Mouse (Mus musculus) spleen, adult 2 months (tissue): ENCODE data around the gene Gng7. TPM values are rescaled to one million over a fixed set of nuclear protein-coding genes. Genes with fewer than 3 reads are reported as not detected.
"Not testable (repeated sequence)": the region's sequence is repeated elsewhere in the genome, so short reads cannot be mapped to it uniquely, and the experiment has no call there.

Experiments
- DNase-seq, 2 experiments: peaks; one replicate each; pipeline versions ENCODE4 v3.0.0 to v3.0.0-alpha.2; 2012 to 2021; ENCODE audit warnings: low spot score in 2 of 2, low read depth in 1 of 2
- H3K27ac ChIP-seq: fragments of 200-500 bp; 2 replicates; pipeline ENCODE4 v1.5.1; 2012; ENCODE audit warnings: low read length, inconsistent platforms; ENCODE audit not compliant: insufficient read depth
- H3K27me3 ChIP-seq: fragments of 200-500 bp; 2 replicates; pipeline ENCODE4 v1.6.1; 2012; ENCODE audit warnings: mild to moderate bottlenecking, moderate library complexity, low read length, inconsistent platforms; ENCODE audit not compliant: control insufficient read depth, insufficient read depth
- H3K36me3 ChIP-seq: fragments of 200-500 bp; 2 replicates; pipeline ENCODE4 v1.6.1; 2012; ENCODE audit warnings: mild to moderate bottlenecking, low read length, inconsistent platforms; ENCODE audit not compliant: control insufficient read depth, insufficient read depth
- H3K4me1 ChIP-seq: fragments of 200-500 bp; 2 replicates; pipeline ENCODE4 v1.6.1; 2011; ENCODE audit warnings: inconsistent platforms; ENCODE audit not compliant: control insufficient read depth, insufficient read depth, insufficient read length
- H3K4me3 ChIP-seq: fragments of 200-500 bp; 2 replicates; pipeline ENCODE4 v1.5.1; 2011; ENCODE audit warnings: mild to moderate bottlenecking, inconsistent platforms; ENCODE audit not compliant: insufficient read depth, insufficient read length; ENCODE audit errors: extremely low read depth
- CTCF ChIP-seq: fragments of 200-500 bp; IDR thresholded peaks from 2 replicates; pipeline ENCODE4 v1.5.1; 2011; ENCODE audit warnings: mild to moderate bottlenecking, inconsistent platforms; ENCODE audit not compliant: insufficient read depth, insufficient read length, insufficient replicate concordance; ENCODE audit errors: extremely low read depth
- POLR2A ChIP-seq: fragments of 200-500 bp; IDR thresholded peaks from 2 replicates; pipeline ENCODE4 v1.6.1; 2011; ENCODE audit warnings: low read depth, low read length, inconsistent platforms
- WGBS: fragments of 180-500 bp; shearing (Covaris S2); methylation state at CpG from one replicate; pipeline ENCODE4 v1.1.7; 2018; 5-methylcytosine and 5-hydroxymethylcytosine counted together
- polyA plus RNA-seq: library from polyadenylated mRNA; depleted of rRNA; stranded (reverse); fragments of >200 nt; gene quantifications from 2 replicates; pipeline ENCODE4 v1.2.3, GENCODE M21; 2012; rRNA removed

Gng7 gene
- 0.75 and 0.91 TPM in 2 replicates for polyA plus RNA-seq

DNA sequence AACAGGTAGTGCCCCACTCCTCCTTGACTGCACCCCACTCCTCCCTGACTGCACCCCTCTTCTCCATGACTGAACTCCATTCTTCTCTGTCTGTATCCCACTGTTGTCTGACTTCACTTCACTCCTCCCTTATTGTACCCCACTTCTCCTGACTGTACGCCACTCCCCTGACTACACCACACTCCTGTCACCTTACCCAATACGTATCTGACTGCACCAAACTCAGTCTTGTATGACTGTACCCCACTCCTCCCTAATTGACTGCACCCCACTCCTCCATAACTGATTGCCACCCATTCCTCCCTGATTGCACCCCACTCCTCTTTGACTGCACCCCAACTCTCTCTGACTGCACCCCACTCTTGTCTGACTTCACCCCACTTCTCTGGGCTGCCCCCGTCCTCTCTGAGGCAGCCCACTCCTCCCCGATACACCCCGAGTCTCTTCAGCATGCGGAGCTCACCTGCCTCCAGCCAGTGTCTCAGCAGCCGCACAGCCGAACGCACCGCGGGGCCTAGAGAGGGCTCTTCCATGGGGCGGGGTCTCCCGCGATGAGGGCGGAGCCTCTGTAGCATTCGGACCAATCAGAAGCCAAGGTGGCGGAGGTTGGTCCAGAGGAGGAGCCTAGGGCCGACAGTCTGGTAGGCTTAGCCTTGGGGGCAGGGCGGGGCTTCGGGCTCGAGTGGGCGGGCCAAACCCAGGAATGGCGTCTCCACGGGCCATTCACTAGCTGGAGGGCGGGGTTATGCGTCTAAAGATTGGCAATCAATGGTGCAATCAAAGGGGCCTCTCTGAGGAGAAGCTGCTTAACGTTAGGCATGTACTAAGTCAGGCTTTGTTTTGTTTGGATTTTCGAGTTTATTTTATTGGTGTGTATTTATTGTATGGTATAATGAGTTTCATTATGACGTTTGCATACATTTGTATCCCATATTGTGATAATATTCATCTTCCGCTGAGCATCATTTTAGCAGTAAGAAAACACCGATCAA lies at the start of gene Gng7:
Gng7 (minus strand) TSS at position 553 of the 992 bp plus-strand sequence.
- Histone ChIP-seq H3K27ac (no peak within 1 kb of the TSS), H3K36me3 (no peaks in the 10 kb centered on the region), H3K27me3 (no peaks in the 10 kb centered on the region), H3K4me1 (no peaks in the 10 kb centered on the region), H3K4me3 (peak within 1 kb of the TSS; percentile 25; the same call in 1 of the 2 replicates)
- no peak for TF ChIP-seq CTCF
- TF ChIP-seq POLR2A, result no peak
- 10% methylated on average over 31 of the region's 31 CpGs for WGBS
- peak; percentile 67 to 81 for DNase-seq

DNA sequence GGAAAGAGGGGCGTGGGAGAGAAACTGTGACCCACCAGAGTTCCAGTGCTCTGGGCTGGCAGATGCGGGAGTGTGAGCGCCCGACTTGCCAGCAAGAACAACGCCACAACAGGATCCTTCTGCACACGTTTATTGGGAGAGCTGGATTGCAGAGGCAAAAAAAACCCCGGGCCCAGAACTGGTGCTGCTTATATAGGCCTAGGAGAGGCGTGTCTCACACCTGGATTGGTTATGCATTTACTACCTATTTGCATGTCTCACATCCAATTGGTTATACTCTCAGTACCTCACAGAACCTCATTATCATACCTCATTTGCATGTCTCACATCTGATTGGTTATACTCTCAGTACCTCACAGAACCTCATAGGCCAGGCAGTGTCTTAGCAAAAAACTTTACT lies 49.8 kb upstream of the Gng7 start:
- H3K4me3 ChIP-seq, H3K36me3 ChIP-seq, H3K27me3 ChIP-seq, H3K4me1 ChIP-seq, DNase-seq, H3K27ac ChIP-seq: not testable (repeated sequence)
- WGBS, result 92% methylated on average over 8 of the region's 8 CpGs

DNA sequence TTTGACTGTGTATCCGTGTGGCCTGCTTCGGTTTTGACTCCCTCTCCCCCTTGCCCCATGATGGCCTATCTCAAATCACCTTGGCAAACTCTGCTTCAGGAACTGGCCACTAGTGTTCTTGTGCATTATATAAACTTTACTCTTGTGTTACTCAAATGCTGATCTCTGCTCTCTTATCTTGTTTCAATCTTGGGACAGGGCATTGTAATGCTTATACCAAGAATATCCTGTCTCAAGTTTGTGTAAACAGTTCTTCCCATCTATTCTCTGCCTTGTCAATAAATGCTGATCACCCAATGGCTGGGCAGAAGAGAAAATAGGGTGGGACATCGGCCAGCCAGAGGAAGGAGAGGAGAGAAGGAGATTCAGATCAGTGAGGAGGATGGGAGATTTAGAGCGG lies 48.0 kb upstream of the Gng7 start:
- Histone ChIP-seq H3K27ac (no peak overlapping the region), H3K4me1 (peaks cover 6% of the 10 kb centered on the region; the same call in 1 of the 2 replicates), H3K27me3 (no peaks in the 10 kb centered on the region), H3K36me3 (no peaks in the 10 kb centered on the region), H3K4me3 (no peak overlapping the region)
- WGBS, result 59% methylated on average over 4 of the region's 4 CpGs
- TF ChIP-seq CTCF, result no peak
- TF ChIP-seq POLR2A, result no peak
- DNase-seq, result no peak

DNA sequence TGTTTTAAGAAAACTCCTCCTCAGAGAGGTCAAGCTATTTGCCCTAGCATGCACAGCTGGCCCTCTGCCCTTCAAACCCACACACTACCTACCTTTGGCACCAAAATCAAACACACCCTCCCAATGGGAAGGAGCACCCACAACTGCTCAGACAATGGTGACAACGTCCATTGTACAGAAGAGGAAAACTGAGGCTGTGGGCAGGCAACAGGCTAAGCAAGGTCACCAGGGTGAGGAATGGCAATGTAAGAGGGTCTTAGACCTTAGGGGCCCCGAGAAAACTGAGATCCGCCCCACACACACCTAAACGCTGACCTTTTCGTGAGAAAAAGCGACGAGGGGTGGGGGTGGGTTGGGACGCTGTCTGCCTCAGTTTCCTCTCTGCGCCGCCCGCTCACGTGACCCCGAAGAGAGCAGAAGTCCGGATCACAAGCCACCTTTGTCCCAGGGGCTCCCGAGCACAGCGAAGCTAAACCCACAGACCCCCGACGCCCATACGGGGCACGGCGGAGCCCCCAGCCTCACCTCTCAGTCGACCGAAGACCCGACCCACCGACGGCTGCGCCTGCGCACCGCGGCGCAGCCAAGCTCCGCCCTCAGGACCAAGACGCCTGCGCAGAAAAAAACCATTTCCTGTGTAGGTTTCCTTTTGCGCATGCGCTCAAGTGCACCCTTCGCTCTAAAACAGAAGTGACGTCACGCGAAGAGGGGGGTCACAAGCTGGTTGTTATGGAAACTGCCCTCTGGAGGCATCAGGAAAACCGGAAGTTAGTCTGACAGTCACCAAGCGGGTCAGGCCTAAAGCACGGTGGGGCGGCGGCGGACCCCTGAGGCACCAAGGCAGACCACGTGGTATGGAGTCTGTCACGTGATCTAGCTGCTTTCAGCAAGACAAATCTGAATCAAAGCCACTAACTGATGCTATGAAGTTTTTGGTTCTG lies 45.1 kb upstream of the Gng7 start, which contains the start of gene Sgta:
Sgta (minus strand) TSS at position 579 of the 941 bp plus-strand sequence.
- peak within 1 kb of the TSS; percentile 92 for H3K4me3 ChIP-seq
- WGBS, result under 1% methylated on average over 48 of the region's 48 CpGs
- H3K27ac ChIP-seq, result peak within 1 kb of the TSS; percentile 66
- H3K36me3 ChIP-seq, result no peaks in the 10 kb centered on the region
- peaks cover 6% of the 10 kb centered on the region; the same call in 1 of the 2 replicates for H3K4me1 ChIP-seq
- DNase-seq, result peak; percentile 97 to 98
- H3K27me3 ChIP-seq, result no peaks in the 10 kb centered on the region
- peak; percentile 18; the same call in 1 of the 2 replicates for TF ChIP-seq POLR2A
- no peak for TF ChIP-seq CTCF

DNA sequence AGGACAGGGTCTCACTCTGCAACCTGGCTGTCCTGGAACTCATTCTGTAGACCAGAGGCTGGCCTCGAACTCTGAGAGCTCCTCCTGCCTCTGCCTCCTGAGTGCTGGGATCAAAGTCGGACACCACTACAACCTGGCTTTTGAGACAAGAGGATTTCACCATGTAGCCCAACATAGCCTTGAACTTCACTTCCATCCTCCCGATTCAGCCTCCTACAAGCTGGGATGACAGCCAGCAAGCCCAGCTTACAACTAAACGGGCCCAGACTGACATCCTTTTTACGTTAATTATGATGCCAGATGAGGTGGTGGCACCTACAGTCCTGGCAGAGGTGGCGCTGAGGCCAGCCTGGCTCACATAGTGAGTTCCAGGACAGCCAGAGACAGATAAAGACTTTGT lies 44.2 kb upstream of the Gng7 start:
- H3K4me1 ChIP-seq, result peaks cover 6% of the 10 kb centered on the region; the same call in 1 of the 2 replicates
- no peak overlapping the region for H3K4me3 ChIP-seq
- WGBS, result 73% methylated on average over 6 of the region's 6 CpGs
- H3K27me3 ChIP-seq, result no peaks in the 10 kb centered on the region
- H3K27ac ChIP-seq, result no peak overlapping the region
- TF ChIP-seq CTCF (no peak), POLR2A (no peak)
- no peak for DNase-seq
- no peaks in the 10 kb centered on the region for H3K36me3 ChIP-seq

DNA sequence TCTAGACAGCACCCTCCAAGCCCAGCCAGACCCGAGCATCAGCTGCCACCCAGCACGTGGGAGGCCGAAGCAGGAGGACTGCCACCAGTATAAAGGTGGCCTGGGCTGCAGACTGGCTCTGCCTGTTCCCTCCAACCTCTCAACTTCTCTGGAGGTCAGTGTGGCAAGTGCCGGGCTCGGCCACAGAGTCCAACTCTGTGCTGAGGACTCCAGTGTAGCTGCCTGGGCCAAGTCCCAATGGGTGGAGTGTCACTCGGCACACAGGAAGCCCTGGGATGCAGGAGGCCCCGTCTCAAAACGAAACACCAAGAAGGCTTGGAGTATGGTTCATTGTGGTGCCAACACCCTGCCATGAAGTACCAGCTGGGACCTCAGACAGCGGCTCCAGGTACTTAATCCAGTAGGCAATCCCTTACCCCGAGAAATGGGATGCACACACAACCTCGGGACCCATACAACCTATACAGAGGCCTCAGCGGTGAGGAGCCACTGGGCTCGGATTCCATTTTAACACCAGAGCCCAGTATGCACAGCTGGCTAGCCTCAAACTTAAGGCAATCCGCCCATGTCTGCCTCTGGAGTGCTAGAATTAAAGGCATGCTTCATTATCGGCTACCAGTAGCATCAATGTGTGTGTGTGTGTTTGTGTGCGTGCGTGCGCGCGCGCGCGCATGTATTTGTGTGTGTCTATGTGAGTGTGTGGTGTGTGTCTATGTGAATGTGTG lies 42.8 kb upstream of the Gng7 start:
- Histone ChIP-seq H3K4me1 (peaks cover 6% of the 10 kb centered on the region; the same call in 1 of the 2 replicates), H3K27me3 (no peaks in the 10 kb centered on the region), H3K27ac (no peak overlapping the region), H3K4me3 (no peak overlapping the region), H3K36me3 (no peaks in the 10 kb centered on the region)
- WGBS, result 94% methylated on average over 23 of the region's 23 CpGs
- DNase-seq, result no peak
- TF ChIP-seq CTCF (no peak), POLR2A (no peak)

DNA sequence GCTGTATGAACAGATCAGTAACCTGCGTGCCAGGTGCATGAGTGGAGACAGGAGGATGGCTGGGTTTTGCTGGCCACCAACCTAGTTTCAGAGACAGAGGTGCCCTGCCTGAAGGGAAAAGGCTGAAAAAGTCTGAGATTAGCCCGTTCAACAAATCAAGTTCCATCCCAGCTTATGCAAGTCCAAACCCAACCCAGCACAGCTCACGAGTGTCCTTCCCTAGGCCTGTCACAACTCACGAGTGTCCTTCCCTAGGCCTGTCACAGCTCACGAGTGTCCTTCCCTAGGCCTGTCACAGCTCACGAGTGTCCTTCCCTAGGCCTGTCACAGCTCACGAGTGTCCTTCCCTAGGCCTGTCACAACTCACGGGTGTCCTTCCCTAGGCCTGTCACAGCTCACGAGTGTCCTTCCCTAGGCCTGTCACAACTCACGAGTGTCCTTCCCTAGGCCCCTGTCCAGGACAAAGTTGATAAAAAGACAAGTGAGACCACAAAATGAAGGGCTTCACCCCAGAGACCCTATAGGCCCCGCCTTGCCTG lies 41.1 kb upstream of the Gng7 start:
- not testable (repeated sequence) for H3K27me3 ChIP-seq, H3K27ac ChIP-seq, H3K4me3 ChIP-seq, DNase-seq, H3K4me1 ChIP-seq, H3K36me3 ChIP-seq
- 82% methylated on average over 11 of the region's 11 CpGs for WGBS
